Mouse (Mus musculus) cerebellum, adult (tissue): ENCODE results near the gene Tbx6.

Experiments
- ATAC-seq: cut with Nextera tagmentation; 2 replicates; pipeline ENCODE4 v1.9.2; 2017; ENCODE audit warnings: mild to moderate bottlenecking, moderate library complexity, mixed read lengths; ENCODE audit not compliant: insufficient number of reproducible peaks, low FRiP score, low TSS enrichment

The Tbx6 gene

DNA sequence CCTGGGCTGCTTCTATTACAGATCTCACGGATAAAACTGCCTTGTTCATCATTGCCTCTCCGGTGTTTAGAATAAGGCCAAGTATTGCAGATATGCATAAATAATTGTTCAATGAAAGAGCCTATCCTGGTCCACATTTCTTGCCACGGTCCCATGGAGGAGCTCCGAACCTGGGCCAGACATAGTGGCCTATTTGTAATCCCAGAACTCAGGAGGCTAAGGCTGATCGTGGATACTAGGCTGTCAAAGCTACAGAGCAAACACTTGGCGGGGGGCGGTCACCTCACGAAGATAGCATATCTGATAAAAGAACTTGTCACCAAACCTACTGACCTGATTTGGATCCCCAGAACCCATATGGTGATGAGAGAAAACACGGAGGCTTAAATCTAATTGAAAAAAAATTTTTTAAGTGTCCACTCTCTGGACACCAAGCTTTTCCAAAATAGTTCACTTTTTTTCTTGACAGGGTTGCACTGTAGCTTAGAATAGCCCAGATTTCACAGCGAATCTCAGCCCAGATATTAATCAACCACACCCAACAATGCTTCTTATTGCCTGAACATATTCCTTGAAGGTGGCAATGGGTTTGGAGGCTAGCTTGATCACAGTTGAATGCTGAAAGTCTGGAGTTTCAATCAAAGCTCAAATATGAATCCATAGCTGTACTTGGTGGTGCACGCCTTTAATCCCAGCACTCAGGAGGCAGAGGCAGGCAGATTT lies 11.6 kb downstream of the Tbx6 start:
- ATAC-seq: no peak

DNA sequence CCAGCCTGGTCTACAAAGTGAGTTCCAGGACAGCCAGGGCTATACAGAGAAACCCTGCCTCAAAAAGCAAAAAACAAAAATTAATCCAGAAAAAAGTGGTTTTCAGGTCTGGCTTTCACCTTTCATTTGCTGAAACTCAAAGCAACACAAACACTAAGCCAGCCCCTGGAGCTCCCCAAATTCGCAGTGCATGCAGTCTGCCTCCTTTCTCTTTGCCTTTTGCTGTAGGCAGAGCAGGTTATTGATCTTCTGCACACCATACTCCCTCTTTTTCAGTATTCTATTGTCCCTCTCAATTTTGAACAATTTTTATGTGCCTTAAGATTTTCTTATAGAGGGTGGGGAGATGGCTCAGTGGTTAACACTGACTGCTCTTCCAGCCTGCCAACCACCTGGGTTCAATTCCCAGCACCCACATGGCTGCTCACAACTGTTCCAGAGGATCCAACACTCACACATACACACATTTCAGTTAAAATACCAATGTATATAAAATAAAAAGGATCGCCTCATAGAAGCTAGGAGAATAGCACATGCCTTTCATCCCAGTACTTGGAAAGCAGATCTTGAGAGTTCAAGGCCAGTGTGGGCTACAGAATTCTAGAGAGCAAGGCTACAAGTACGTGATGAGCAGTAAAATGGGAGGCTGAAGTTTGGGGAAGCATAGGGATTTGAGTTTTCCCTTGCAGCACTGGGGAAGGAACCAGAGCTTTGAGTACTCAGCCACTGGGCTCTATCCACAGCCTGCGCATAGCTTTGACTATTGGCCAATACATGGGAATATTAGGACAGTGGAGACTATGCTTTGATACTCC lies 12.4 kb downstream of the Tbx6 start:
- no peak for ATAC-seq

DNA sequence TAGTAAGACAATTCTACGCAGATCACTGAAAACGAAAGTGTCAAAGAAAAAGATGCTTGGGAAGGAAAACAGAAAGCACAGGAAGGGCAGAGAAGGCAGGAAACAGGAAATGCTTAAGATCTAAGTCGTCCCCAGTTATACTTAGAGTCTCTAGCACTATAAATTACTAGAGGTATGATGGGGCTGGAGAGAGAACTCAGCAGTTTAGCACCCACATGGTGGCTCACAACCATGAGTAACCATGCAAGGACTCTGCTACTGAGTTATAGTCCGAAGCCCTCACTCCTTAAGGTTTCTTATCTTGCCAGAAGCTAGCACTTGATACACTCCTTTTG lies 13.0 kb downstream of the Tbx6 start:
- no peak for ATAC-seq

DNA sequence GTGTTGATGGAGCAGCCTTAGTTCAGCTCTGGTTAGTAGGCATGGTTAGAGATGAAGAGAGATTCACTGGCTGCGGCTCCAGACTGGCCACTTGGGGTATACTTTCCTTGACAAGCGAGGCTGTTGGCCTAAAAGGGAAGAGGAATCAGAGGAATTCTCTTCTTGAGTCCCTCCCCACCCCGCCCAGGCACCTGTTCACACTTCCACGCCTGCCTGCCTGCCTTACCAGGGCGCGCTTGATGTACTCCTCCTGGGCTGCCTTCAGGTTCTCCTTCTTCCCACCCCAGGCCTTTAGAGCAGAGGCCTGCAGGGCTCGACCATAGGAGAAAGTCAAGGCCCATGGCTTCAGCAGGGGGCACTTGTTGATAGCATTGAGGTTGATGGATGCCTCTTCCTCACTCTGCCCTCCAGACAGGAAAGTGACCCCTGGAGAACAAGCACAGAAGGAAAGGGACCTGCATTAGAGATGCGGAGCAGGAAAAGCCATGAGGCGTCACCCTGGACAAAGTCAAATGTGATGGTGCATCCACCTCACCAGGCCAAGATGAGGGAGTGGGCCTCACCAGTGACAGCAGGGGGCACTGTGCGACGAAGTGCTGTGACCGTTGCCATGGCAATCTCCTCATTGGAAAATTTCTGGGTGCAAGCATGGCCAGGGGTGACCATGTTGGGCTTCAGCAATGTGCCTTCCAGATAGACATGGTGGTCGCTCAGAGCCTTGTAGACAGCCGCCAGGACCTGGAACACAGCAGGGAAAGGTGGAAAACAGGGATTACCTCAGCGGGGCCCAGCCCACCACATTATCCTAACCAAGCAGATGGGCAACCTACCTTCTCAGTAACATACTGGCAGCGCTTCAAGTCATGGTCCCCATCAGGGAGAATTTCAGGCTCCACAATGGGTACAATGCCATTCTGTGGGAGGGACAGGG lies 14.4 kb downstream of the Tbx6 start:
- ATAC-seq: no peak

DNA sequence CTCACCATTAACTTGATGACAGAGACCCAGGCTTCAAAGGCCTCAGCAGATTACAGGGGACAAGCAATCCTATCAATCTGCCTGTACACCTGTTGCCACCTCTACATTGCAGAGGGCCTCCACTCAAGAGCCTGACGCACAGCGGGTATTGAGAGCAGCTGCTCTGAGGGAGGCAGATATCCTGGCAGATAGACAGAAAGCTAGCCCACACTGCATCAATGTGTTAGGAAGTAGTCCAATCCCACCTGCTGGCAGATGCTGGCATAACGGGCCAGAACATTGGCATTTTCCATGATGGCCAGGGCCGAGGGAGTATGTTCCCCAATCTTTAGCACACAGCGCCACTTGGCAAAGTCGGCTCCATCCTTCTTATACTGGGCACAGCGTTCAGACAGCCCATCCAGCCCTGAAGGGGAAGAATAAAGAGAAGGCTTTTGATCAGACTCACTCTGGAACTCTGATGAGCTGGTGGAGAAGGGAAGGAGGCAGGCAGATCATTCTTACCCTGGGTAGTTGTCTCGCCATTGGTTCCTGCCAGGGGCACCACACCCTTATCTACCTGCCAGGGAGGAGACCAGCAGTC lies 15.2 kb downstream of the Tbx6 start:
- no peak for ATAC-seq

DNA sequence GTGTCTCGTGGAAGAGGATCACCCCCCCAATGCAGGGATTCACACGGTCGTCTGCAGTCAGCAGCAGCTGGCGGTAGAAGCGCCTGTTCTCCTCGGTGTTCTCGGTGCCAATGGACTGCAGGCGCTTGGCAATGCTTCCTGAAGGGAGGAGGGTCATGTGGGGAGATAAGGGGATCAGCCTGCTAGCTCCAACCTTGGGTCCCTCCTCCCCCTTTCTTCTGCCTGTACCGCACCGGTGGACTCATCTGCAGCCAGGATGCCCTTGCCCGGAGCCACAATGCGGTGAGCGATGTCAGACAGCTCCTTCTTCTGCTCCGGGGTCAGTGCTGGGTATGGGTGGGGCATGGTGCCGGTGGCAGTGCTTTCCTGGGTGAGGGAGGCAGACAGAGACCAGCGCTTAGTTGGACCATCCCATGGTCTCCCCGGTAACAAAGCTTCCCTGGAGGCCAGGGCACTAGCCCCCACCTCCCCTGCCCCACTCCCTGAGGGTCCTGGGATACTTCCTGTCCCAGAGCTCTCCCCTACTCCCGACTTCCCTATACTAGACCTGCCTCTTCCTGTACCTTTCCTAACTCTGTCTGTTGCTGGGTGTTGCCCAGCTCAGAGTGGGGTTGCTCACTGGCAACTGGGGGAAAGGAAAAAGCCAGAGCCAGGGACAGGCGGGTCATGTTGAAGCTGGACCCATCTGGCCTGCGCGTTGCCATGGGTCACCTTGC lies 16.3 kb downstream of the Tbx6 start, which contains the start of gene Fam57b:
Fam57b (plus strand) TSS at position 258 of the 716 bp plus-strand sequence.
- no peak for ATAC-seq

DNA sequence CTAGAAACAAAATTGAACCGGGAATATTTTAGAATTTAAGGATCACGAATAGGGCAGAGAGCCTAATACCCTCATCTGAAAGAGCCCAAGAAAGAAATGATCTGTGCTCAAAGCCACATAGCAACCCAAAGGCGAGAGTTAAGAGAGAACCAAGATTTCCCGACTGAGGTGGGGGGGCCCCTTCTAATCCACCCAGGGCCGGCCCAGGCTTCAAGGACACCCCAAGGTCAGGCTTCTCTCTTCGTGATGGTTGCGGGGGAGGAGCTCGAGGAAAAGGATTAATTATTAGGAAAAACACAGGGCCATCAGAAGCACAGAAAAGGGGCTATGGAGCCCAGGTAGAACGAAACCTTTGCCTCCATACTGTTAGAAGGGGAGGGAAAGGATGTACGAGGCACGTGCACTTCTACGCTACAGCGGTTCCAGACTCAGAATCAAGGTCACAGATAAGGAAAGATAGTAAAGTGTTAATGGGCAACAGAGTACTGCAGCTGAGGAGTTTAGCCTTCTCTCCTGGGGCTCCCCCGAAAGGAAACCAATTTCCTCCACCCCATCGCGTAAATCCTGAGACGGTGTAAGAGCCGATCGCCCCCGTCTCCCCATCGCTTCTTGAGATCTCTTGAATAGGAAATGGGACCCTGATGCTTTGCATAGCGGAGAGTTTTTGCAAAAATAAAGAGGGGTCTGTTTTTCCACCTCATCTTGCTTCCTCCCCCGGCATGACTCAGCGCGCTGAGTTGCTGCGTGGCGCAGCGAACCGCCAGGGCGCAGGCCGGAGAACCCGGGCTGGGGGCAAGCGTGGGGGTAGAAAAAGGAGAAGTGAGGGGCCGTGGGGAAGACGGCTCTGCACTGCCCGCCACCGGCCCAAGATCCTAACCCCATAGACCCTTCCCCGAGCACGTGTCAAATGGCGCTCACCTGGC lies 17.1 kb downstream of the Tbx6 start:
- no peak for ATAC-seq

DNA sequence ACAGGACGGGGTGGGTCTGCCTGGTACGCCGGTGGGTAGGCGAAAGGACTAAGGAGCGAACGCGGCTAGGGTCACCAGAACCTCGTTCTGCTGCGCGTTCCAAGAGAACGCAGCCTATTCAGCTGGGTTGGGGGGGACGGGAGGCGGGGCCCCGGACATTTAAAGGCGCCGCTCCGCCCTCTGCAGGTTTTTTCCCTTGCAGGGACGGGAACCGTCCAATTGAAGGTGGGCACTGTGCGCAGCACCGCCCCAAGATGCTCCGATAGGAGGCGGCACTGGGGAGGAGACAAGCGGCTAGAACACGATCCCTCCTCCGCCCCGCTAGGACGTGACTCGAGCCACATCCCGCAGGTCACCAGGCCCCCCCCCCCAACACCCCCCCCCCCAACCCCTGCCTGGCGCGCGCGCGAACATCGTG lies 17.8 kb downstream of the Tbx6 start:
- ATAC-seq: peak; percentile 79

DNA sequence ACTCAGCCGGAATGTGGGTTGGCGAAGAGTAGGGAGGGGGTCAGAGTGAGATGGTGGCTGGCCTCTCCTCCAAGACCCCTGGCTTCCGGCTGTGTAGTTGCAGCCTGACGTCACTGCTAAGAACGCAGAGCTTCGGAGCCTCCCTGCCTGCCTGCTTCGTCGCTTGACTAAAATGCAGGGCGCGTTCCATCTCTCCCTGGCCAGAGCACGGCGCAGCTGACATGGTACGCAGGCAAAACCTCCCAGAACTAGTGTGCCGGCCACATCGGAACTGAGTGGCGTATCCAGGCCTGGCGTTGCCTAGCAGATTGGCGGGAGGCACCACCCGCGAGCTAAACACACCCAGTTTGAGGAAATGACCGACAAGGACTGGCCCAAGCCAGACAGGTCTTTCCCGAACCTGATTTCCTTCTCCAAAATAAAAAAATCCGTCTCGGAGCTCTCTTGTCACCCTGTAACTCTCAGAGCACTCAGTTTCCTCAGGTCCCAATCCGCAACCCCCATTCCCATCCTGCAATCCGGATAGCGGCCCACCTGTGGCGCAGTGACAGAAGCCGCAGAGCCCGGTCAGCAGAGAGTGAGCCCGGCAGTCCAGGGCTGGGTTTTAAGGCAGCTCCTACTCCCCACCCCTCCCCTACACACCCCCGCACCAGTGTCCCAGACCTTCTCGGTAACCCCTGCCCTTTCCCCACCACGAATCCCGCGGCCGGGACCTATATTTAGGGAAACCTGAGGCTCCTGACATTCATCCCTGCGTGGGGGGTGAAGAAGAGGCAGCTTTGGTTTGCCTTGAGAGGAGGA lies 18.4 kb downstream of the Tbx6 start:
- ATAC-seq: peak; percentile 45

DNA sequence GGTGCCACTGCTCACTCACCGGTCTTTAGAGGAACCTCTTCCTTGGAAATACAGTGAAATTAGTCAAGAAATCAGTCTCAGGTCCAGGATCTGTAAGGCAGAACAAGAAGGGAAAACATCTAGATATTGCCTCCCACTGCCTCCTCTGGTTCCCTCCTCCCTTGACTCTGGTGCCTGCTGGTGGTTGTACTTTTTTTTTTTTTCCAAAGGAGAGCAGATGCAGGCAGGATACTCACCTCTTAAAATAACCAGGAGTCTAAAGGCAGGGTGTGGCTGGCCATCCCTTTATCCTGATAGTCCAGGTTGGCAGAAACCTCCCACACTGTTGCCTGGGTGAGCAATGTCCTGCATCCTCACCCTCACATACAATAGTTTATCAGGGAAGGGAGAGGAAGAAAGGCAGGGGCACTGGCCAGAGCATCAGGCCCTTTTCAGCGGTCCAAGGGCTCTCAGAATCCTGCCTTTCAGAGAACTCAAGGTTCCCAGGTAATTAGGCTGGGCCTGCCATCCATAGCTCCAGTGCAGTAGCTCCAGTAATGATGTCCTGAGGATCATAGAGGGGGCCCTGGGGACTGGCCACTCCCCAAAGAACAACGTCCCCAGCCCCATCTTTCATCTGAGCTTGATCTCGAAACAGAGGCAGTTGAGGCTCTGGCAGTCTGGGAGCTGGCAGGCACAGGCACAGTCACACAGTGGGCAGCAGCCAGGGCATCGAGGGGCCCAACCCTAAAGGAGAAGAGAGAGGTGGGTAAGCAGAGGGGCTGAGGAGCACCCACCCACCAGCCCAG lies 19.2 kb downstream of the Tbx6 start:
- no peak for ATAC-seq

DNA sequence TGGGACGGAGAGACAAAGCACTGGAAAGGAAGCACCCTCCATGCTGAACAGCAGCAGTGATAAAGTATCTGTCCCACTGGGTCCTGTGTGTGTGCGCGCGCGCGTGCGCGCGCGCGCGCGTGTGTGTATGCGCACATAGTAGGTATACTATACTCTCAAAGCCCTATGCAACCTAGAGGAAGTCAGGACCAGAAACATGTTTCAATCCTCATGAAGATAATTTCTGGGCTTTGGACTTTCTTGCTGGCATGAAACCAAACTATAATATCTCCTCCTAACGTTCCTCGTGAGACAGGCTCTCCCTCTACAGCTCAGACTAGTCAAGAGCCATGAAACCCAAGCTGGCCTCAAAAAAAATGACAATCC lies 19.8 kb downstream of the Tbx6 start:
- no peak for ATAC-seq

DNA sequence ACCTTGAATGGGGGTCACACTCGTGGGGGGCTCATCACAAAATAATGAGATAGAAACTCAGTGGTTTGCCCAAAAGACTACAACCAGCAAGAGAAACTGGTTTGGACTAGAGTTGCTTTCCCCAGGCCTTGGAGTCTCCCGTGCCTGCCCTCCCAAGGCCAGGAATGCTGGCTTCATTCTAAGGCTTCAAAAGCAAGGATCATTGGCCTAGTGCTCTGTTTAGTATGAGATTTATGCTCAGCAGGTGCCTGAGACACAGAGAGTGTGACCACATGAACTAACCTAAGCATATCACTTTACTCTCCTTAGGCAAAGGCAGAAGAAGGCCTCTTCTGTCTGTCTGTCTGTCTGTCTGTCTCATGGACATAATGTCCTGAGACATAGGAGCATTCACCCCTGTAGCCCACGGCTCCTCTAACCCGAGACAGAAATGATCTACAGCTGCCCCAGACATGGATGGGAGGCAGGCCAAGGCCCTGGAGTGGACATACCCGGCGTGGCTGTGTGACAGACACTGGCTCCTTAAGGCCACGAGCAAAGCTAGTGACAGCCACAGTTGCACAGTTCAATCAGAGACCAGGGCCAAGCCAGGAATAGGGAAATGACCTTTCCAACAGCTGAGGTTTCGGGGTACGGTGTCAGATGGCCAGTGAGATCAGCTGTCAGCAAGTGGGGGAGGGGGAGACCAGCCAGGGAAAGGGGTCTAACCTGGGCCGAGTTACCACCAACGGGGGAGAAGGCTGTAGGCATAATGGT lies 21.0 kb downstream of the Tbx6 start:
- ATAC-seq: no peak

DNA sequence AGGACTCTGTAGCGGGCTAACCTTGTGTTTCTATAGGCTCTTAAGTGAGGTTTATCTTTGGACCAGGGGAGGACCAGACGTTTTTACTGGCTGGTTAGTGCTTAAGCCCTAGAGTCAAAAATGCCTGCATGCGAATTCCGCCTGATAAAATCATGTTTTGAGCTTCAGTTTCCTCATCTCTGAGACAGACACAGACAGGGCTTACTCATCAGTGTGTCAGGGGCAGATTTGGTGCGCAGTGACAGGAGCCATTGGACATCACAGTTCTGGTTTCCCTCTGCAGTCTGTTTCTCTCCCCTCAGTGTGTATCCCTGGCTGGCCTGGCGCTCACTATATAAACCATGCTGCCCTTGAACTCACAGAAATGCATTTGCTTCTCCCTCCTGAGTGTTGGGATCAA lies 21.9 kb downstream of the Tbx6 start:
- ATAC-seq: no peak

DNA sequence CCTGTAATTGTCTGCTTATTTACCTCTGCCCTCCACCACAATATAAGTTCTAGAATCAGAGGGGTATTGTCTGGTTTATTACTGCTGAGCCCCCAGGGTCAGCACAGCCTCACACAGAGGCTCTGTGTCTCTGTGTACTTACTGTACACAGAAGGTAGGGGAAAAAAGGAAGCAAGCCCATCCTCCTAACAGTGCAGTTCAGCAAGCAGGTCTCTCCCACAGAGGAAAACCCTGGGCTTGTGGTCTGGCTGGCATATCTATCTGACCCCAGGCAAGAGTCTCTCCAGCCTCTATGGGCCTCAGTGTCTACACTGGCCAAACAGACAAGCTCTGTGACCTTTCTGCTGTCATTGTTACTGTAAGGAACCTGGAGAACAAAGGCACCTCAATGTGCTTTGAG lies 22.5 kb downstream of the Tbx6 start:
- ATAC-seq: no peak

DNA sequence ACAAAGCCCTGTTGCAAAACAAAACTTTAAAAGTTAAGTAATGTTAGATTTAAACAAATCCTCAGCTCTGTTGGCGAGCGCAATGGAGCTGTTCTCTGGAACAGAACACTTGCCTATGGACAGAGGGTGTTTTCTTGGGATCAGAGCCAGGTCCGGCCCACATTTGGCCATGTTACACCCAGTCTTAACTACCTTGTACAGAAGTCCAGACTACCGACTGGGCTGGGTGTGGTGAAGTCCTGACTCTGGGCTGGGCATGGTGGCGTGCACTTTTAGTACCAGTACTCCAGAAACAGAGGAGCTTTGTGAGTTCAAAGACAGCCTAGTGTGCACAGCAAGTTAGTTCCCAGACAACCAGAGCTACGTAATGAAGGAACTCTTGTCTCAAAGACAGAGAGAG lies 25.7 kb downstream of the Tbx6 start:
- ATAC-seq: no peak

DNA sequence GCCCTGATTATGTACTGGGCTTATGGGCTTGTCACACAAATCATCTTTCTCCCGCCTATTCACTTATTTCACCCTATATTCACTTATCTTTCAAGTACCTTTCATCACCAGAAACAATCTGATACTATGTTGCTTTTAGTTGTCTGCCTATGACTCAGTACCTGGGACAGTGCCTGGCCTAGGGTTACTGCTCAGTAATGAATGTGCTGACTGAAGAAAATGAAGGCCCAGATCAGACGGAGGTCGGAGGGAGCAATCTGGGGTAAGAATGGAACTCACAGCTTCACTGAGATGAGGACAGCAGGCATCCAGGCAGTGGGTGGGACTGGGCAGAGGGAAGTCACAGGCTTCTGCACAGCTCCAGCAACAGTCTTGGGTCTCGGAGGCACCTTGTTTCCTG lies 26.1 kb downstream of the Tbx6 start:
- no peak for ATAC-seq
